Mouse (Mus musculus): ENCODE measurements around the gene Art2b.

DNA sequence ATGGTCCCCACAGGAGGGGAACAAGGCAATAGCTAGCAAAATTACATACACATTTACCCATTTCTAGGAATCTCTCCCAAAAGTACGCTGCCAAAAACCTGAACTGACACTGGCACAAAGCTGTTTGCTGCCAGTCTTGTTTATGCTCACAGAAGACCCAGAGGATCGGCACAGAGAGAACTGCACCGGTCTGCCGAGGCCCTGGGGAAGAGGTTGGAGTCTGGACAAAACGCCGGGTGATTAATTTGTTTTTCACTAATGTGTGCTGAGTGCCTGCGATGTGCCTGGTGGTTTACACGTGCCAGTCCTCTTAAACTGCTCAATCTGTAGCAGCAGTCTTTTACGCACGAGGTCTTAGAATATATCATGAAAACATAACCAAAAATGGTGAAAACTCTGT, 50.3 kb downstream of the Art2b start:
- TF ChIP-seq CTCF (IDR thresholded peaks at IDR 0.05; ENCODE audit: extremely low read depth, insufficient read depth, insufficient read length, insufficient replicate concordance) (no peak), POLR2A (IDR thresholded peaks at IDR 0.05; ENCODE audit: low read depth, low read length) (no peak)
